Mouse (Mus musculus): ENCODE measurements around the gene Dusp7. TPM values are rescaled to one million over a fixed set of nuclear protein-coding genes. Genes with fewer than 3 reads are reported as not detected.

The Dusp7 gene
- polyA plus RNA-seq, 1 experiment from 2014 or later: 48.4 TPM

- WGBS: 28% methylated on average over 6 of the region's 6 CpGs
- Histone ChIP-seq H3K4me3 (ENCODE audit: low read depth, low read length) (no peak overlapping the region), H3K9me3 (ENCODE audit: control insufficient read depth, low read length) (no peaks in the 10 kb centered on the region), H3K27me3 (replicated peaks; ENCODE audit: control insufficient read depth, insufficient read depth, low read length) (no peaks in the 10 kb centered on the region), H3K9ac (ENCODE audit: low read depth, low read length) (no peak overlapping the region; the same call in 1 of the 2 replicates), H3K27ac (replicated peaks; ENCODE audit: low read depth, low read length) (peak overlapping the region; percentile 46), H3K4me1 (ENCODE audit: control insufficient read depth, insufficient read depth, low read length) (peaks cover 70% of the 10 kb centered on the region), H3K4me2 (ENCODE audit: low read depth, low read length) (peak overlapping the region; percentile 20), H3K36me3 (ENCODE audit: control insufficient read depth, insufficient read depth, low read length) (no peaks in the 10 kb centered on the region)
- 0 out of 2 replicates have a peak, but pooled peaks have one; percentile 31 for ATAC-seq (ENCODE audit: low read depth)
- no peak for DNase-seq (ENCODE audit: low spot score)
These were observed 22.8 kb upstream of the Dusp7 start for GRCm38 (mm10) chr9:106345630-106346029.

- H3K36me3 ChIP-seq (ENCODE audit: control insufficient read depth, insufficient read depth, low read length): no peaks in the 10 kb centered on the region
- H3K4me2 ChIP-seq (ENCODE audit: low read depth, low read length): no peak overlapping the region
- no peak overlapping the region for H3K4me3 ChIP-seq (ENCODE audit: low read depth, low read length)
- DNase-seq (ENCODE audit: low spot score) (peak; percentile 73), ATAC-seq (ENCODE audit: low read depth) (no peak)
- H3K9me3 ChIP-seq (ENCODE audit: control insufficient read depth, low read length): no peaks in the 10 kb centered on the region
- no peaks in the 10 kb centered on the region for H3K27me3 ChIP-seq (replicated peaks; ENCODE audit: control insufficient read depth, insufficient read depth, low read length)
- 32% methylated on average over 10 of the region's 10 CpGs for WGBS
- H3K4me1 ChIP-seq (ENCODE audit: control insufficient read depth, insufficient read depth, low read length): peaks cover 68% of the 10 kb centered on the region
- 0 out of 2 replicates have a peak overlapping the region, but pooled peaks have one; percentile 21 for H3K9ac ChIP-seq (ENCODE audit: low read depth, low read length)
- peak overlapping the region; percentile 85 for H3K27ac ChIP-seq (replicated peaks; ENCODE audit: low read depth, low read length)
These were observed 20.2 kb upstream of the Dusp7 start for GRCm38 (mm10) chr9:106348281-106348680.

GRCm38 (mm10) chr9:106349075-106349474, 19.4 kb upstream of the Dusp7 start:
- Histone ChIP-seq H3K9ac (ENCODE audit: low read depth, low read length) (0 out of 2 replicates have a peak overlapping the region, but pooled peaks have one; percentile 21), H3K4me3 (ENCODE audit: low read depth, low read length) (no peak overlapping the region), H3K27me3 (replicated peaks; ENCODE audit: control insufficient read depth, insufficient read depth, low read length) (no peaks in the 10 kb centered on the region), H3K36me3 (ENCODE audit: control insufficient read depth, insufficient read depth, low read length) (no peaks in the 10 kb centered on the region), H3K27ac (replicated peaks; ENCODE audit: low read depth, low read length) (peak overlapping the region; percentile 85), H3K4me2 (ENCODE audit: low read depth, low read length) (no peak overlapping the region), H3K9me3 (ENCODE audit: control insufficient read depth, low read length) (no peaks in the 10 kb centered on the region), H3K4me1 (ENCODE audit: control insufficient read depth, insufficient read depth, low read length) (peaks cover 74% of the 10 kb centered on the region)
- DNase-seq (ENCODE audit: low spot score) (peak; percentile 70), ATAC-seq (ENCODE audit: low read depth) (0 out of 2 replicates have a peak, but pooled peaks have one; percentile 31)
- WGBS: 26% methylated on average over 2 of the region's 2 CpGs

- no peak overlapping the region for H3K9ac ChIP-seq (ENCODE audit: low read depth, low read length)
- ATAC-seq (ENCODE audit: low read depth) (no peak), DNase-seq (ENCODE audit: low spot score) (no peak)
- no peaks in the 10 kb centered on the region for H3K36me3 ChIP-seq (ENCODE audit: control insufficient read depth, insufficient read depth, low read length)
- no peaks in the 10 kb centered on the region for H3K27me3 ChIP-seq (replicated peaks; ENCODE audit: control insufficient read depth, insufficient read depth, low read length)
- H3K9me3 ChIP-seq (ENCODE audit: control insufficient read depth, low read length): no peaks in the 10 kb centered on the region
- peaks cover 79% of the 10 kb centered on the region for H3K4me1 ChIP-seq (ENCODE audit: control insufficient read depth, insufficient read depth, low read length)
- H3K27ac ChIP-seq (replicated peaks; ENCODE audit: low read depth, low read length): no peak overlapping the region; the same call in 1 of the 2 replicates
- H3K4me3 ChIP-seq (ENCODE audit: low read depth, low read length): no peak overlapping the region
- H3K4me2 ChIP-seq (ENCODE audit: low read depth, low read length): no peak overlapping the region
- WGBS: 63% methylated on average over 6 of the region's 6 CpGs
These were observed 17.3 kb upstream of the Dusp7 start for GRCm38 (mm10) chr9:106351178-106351577.

- Histone ChIP-seq H3K27ac (replicated peaks; ENCODE audit: low read depth, low read length) (peak overlapping the region; percentile 97; the same call in 1 of the 2 replicates), H3K27me3 (replicated peaks; ENCODE audit: control insufficient read depth, insufficient read depth, low read length) (no peaks in the 10 kb centered on the region), H3K9me3 (ENCODE audit: control insufficient read depth, low read length) (no peaks in the 10 kb centered on the region), H3K9ac (ENCODE audit: low read depth, low read length) (no peak overlapping the region), H3K4me3 (ENCODE audit: low read depth, low read length) (no peak overlapping the region), H3K4me2 (ENCODE audit: low read depth, low read length) (no peak overlapping the region), H3K4me1 (ENCODE audit: control insufficient read depth, insufficient read depth, low read length) (peaks cover 93% of the 10 kb centered on the region), H3K36me3 (ENCODE audit: control insufficient read depth, insufficient read depth, low read length) (no peaks in the 10 kb centered on the region)
- DNase-seq (ENCODE audit: low spot score): no peak
- WGBS: 42% methylated on average over 6 of the region's 6 CpGs
- no peak for ATAC-seq (ENCODE audit: low read depth)
These were observed 14.7 kb upstream of the Dusp7 start for GRCm38 (mm10) chr9:106353779-106354178.

GRCm38 (mm10) chr9:106354810-106355209, 13.6 kb upstream of the Dusp7 start:
- peaks cover 92% of the 10 kb centered on the region for H3K4me1 ChIP-seq (ENCODE audit: control insufficient read depth, insufficient read depth, low read length)
- no peaks in the 10 kb centered on the region for H3K36me3 ChIP-seq (ENCODE audit: control insufficient read depth, insufficient read depth, low read length)
- no peaks in the 10 kb centered on the region for H3K27me3 ChIP-seq (replicated peaks; ENCODE audit: control insufficient read depth, insufficient read depth, low read length)
- DNase-seq (ENCODE audit: low spot score): no peak
- 0 out of 2 replicates have a peak overlapping the region, but pooled peaks have one; percentile 15 for H3K9ac ChIP-seq (ENCODE audit: low read depth, low read length)
- WGBS: 69% methylated on average over 6 of the region's 6 CpGs
- no peak overlapping the region for H3K4me3 ChIP-seq (ENCODE audit: low read depth, low read length)
- H3K9me3 ChIP-seq (ENCODE audit: control insufficient read depth, low read length): no peaks in the 10 kb centered on the region
- H3K27ac ChIP-seq (replicated peaks; ENCODE audit: low read depth, low read length): peak overlapping the region; percentile 97
- no peak for ATAC-seq (ENCODE audit: low read depth)
- H3K4me2 ChIP-seq (ENCODE audit: low read depth, low read length): no peak overlapping the region

GRCm38 (mm10) chr9:106355217-106355974, 13.0 kb upstream of the Dusp7 start:
- no peaks in the 10 kb centered on the region for H3K9me3 ChIP-seq (ENCODE audit: control insufficient read depth, low read length)
- H3K27me3 ChIP-seq (replicated peaks; ENCODE audit: control insufficient read depth, insufficient read depth, low read length): no peaks in the 10 kb centered on the region
- no peaks in the 10 kb centered on the region for H3K36me3 ChIP-seq (ENCODE audit: control insufficient read depth, insufficient read depth, low read length)
- WGBS: 43% methylated on average over 10 of the region's 10 CpGs
- H3K9ac ChIP-seq (ENCODE audit: low read depth, low read length): no peak overlapping the region
- H3K4me1 ChIP-seq (ENCODE audit: control insufficient read depth, insufficient read depth, low read length): peaks cover 86% of the 10 kb centered on the region
- no peak for DNase-seq (ENCODE audit: low spot score)
- H3K4me3 ChIP-seq (ENCODE audit: low read depth, low read length): no peak overlapping the region
- H3K27ac ChIP-seq (replicated peaks; ENCODE audit: low read depth, low read length): peak overlapping the region; percentile 97
- no peak for ATAC-seq (ENCODE audit: low read depth)
- H3K4me2 ChIP-seq (ENCODE audit: low read depth, low read length): peak overlapping the region; percentile 39

- H3K27ac ChIP-seq (replicated peaks; ENCODE audit: low read depth, low read length): peak overlapping the region; percentile 97
These were observed 12.5 kb upstream of the Dusp7 start for GRCm38 (mm10) chr9:106355975-106356286.

More at GRCm38 (mm10) chr9:106355975-106356286, 12.5 kb upstream of the Dusp7 start:
- H3K36me3 ChIP-seq (ENCODE audit: control insufficient read depth, insufficient read depth, low read length): no peaks in the 10 kb centered on the region
- no peak overlapping the region for H3K9ac ChIP-seq (ENCODE audit: low read depth, low read length)
- H3K9me3 ChIP-seq (ENCODE audit: control insufficient read depth, low read length): no peaks in the 10 kb centered on the region
- peaks cover 80% of the 10 kb centered on the region for H3K4me1 ChIP-seq (ENCODE audit: control insufficient read depth, insufficient read depth, low read length)
- peak overlapping the region; percentile 39 for H3K4me2 ChIP-seq (ENCODE audit: low read depth, low read length)
- DNase-seq (ENCODE audit: low spot score): no peak
- H3K27me3 ChIP-seq (replicated peaks; ENCODE audit: control insufficient read depth, insufficient read depth, low read length): no peaks in the 10 kb centered on the region
- ATAC-seq (ENCODE audit: low read depth): no peak
- no peak overlapping the region for H3K4me3 ChIP-seq (ENCODE audit: low read depth, low read length)
